Comparison of ENCODE assay signal across 9 mouse cellular contexts in the genomic region with DNA sequence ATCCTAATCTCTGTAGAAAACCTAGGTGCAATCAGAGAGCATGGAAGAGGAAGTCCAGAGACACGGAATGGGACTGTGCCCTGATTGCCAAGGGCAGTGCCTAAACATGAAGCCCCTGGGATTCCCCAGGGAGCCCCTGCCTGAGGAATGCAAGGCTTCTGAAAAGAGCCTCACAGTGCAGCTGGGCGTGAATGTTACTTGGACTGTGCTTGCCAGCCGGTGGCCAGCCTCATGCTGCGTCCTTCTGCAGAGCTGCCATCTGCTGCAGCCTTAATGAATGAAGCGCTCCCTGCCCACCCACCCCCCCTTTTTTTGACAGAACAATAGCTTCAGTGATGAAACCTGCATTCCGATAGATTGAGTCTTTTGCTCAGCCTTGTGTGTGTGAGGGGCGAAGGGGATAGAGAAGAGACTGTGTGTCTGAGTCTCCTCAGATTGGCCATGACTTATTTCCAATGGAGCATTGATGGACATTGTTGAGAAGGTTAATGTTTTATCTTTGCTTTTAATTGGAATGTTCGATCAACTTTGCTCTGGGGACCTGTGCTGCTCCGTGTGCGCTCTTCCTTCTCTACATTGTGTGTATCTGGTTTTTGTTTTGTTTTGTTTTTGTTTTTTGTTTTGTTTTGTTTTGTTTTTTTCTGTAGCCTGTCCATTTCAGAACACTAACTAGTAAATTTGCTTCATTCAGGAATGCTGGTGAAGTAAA. TPM values are rescaled to one million over a fixed set of nuclear protein-coding genes. Genes with fewer than 3 reads are reported as not detected.
DNase-seq lines count a peak whose midpoint lies in the region; ATAC-seq lines count a peak whose summit lies in the region.
"Had no signal": no experiment of that assay in that cellular context is flagged by ENCODE, and none has a peak within 500 bp of the region (broad histone marks: within the 10 kb centered on the region; RNA-seq: fewer than 3 reads in every experiment).

No protein-coding gene starts in this region.

- H3K4me1 ChIP-seq in forebrain, embryonic 15.5 days: peaks cover 17% of the 10 kb centered on the region
- H3K4me1 ChIP-seq in neural tube, embryonic 15.5 days: peaks cover 11% of the 10 kb centered on the region

- peak; percentile 99 for ATAC-seq in forebrain, embryonic 15.5 days (replicated peaks)
- peak; percentile 94 for ATAC-seq in neural tube, embryonic 15.5 days (ENCODE audit: low FRiP score)

- H3K9ac ChIP-seq in forebrain, embryonic 15.5 days (replicated peaks): no peak overlapping the region
- H3K9ac ChIP-seq in neural tube, embryonic 15.5 days (replicated peaks): no peak overlapping the region

- no peak overlapping the region for H3K4me3 ChIP-seq in forebrain, embryonic 15.5 days
- 0 out of 2 replicates have a peak overlapping the region, but pooled peaks have one; percentile 8 for H3K4me3 ChIP-seq in neural tube, embryonic 15.5 days (replicated peaks)

- H3K9me3 ChIP-seq in forebrain, embryonic 15.5 days: no peaks in the 10 kb centered on the region
- no peaks in the 10 kb centered on the region for H3K9me3 ChIP-seq in neural tube, embryonic 15.5 days (replicated peaks)

- DNase-seq in gastrocnemius, postnatal 14 days: peak; percentile 14
- DNase-seq in gastrocnemius, postnatal 36 days: no peak
- peak; percentile 45 for DNase-seq in cerebellum, adult 11-12 months
- DNase-seq in layer of hippocampus, adult 9-11 months: peak; percentile 38
- no peak for DNase-seq in urinary bladder, adult 18-20 months (ENCODE audit: low spot score in 2 of 2)
- DNase-seq in heart, adult 8-10 months (ENCODE audit: low spot score): no peak

- 2% methylated on average over 10 of the region's 10 CpGs for WGBS in forebrain, embryonic 15.5 days
- 4% methylated on average over 10 of the region's 10 CpGs for WGBS in neural tube, embryonic 15.5 days

- H3K27ac ChIP-seq in forebrain, embryonic 15.5 days (replicated peaks): peak overlapping the region; percentile 69
- H3K27ac ChIP-seq in neural tube, embryonic 15.5 days (replicated peaks): 0 out of 2 replicates have a peak overlapping the region, but pooled peaks have one; percentile 37

- intact Hi-C loops in gastrocnemius, postnatal 14 days (cut with DNase I; ENCODE audit: low total_unique reads): no loop called here
- intact Hi-C loops in gastrocnemius, postnatal 36 days (cut with DNase I): no loop called here

- peak overlapping the region; percentile 31 for H3K4me2 ChIP-seq in forebrain, embryonic 15.5 days (replicated peaks)
- peak overlapping the region; percentile 45 for H3K4me2 ChIP-seq in neural tube, embryonic 15.5 days

- no peaks in the 10 kb centered on the region for H3K36me3 ChIP-seq in forebrain, embryonic 15.5 days
- no peaks in the 10 kb centered on the region for H3K36me3 ChIP-seq in neural tube, embryonic 15.5 days

- no peaks in the 10 kb centered on the region for H3K27me3 ChIP-seq in forebrain, embryonic 15.5 days
- H3K27me3 ChIP-seq in neural tube, embryonic 15.5 days (replicated peaks): no peaks in the 10 kb centered on the region

RNA-seq across cellular contexts. Expression of a gene that starts 52.5 kb away (rescaled TPM):
- total RNA-seq in gastrocnemius, postnatal 14 days (2021): 1 to 10 TPM; 1.3 to 1.7 TPM
- total RNA-seq in gastrocnemius, postnatal 36 days (2021): under 1 TPM; 0.33 to 0.44 TPM
- polyA plus RNA-seq in forebrain, embryonic 15.5 days (2015; fragmentation: Nextera tagmentation; extraction: Ambion mirVana): 38.2 and 40.1 TPM in 2 replicates
- 29.4 and 36.0 TPM in 2 replicates for polyA plus RNA-seq in neural tube, embryonic 15.5 days (2015; fragmentation: Nextera tagmentation; extraction: Ambion mirVana)
- total RNA-seq in heart, adult 8-10 months (2022): under 1 TPM; 0.66 to 0.88 (median 0.74) TPM
- polyA plus RNA-seq: C2C12 had no signal

Comparison
In these comparisons a context has a peak if more than half of its experiments do, and no peak if none do; other contexts are left out.
1. DNase-seq: peak in gastrocnemius, postnatal 14 days (single experiment), cerebellum, adult 11-12 months (single experiment) and layer of hippocampus, adult 9-11 months (single experiment); none in gastrocnemius, postnatal 36 days (0 of 2), urinary bladder, adult 18-20 months (0 of 2) and heart, adult 8-10 months (single experiment).